Mouse (Mus musculus): ENCODE measurements around the gene Gm45234. TPM values are rescaled to one million over a fixed set of nuclear protein-coding genes. Genes with fewer than 3 reads are reported as not detected.

Gm45234 gene
- total and polyA plus RNA-seq, 3 experiments = not detected

GRCm38 (mm10) chr6:124696441-124697150, 59.2 kb downstream of the Gm45234 start:
- Histone ChIP-seq H3K36me3 (replicated peaks in 1 of 2; ENCODE audit: control insufficient read depth in 1 of 2, insufficient read depth in 1 of 2, low read length in 1 of 2) (peaks cover 36 to 76% of the 10 kb centered on the region in 2 experiments), H3K27me3 (replicated peaks) (no peaks in the 10 kb centered on the region), H3K27ac (ENCODE audit: insufficient read depth, low read depth) (no peak overlapping the region), H3K4me3 (replicated peaks in 1 of 3; ENCODE audit: low read depth in 2 of 3, low read length in 2 of 3, poor library complexity in 1 of 3) (no peak overlapping the region), H3K4me2 (ENCODE audit: insufficient read depth, low read depth, poor library complexity, severe bottlenecking) (no peak overlapping the region), H3K9me3 (replicated peaks; ENCODE audit: low read length) (no peaks in the 10 kb centered on the region), H3K4me1 (ENCODE audit: control insufficient read depth in 1 of 2, insufficient read depth in 2 of 2) (peaks cover 13 to 62% of the 10 kb centered on the region in 2 experiments), H3K79me2 (replicated peaks; ENCODE audit: control insufficient read depth, extremely low read depth, insufficient read depth, poor library complexity, severe bottlenecking) (peaks cover 7% of the 10 kb centered on the region), H3K9ac (ENCODE audit: insufficient read depth, low read depth) (no peak overlapping the region)
- no peak for DNase-seq (ENCODE audit: extremely low read depth)
- in situ Hi-C loops (cut with MboI; ENCODE audit: low pct_ligation_motif_present, low pct_unique_long_range_greater_than_20kb, low sequenced_read_pairs) (no loop called here), dilution Hi-C loops (cut with MboI; ENCODE audit: extremely low pct_ligation_motif_present, extremely low pct_unique_long_range_greater_than_20kb, low sequenced_read_pairs) (no loop called here)
- TF ChIP-seq USF2 (conservative IDR thresholded peaks at IDR 0.05; ENCODE audit: low read depth, low read length) (no peak), RAD21 (IDR thresholded peaks at IDR 0.05; ENCODE audit: low read depth, low read length) (no peak), SIN3A (IDR thresholded peaks at IDR 0.05; ENCODE audit: low read length) (no peak), HCFC1 (IDR thresholded peaks at IDR 0.05; ENCODE audit: low read depth, low read length) (no peak), ZC3H11A (IDR thresholded peaks at IDR 0.05; ENCODE audit: low read depth, low read length) (no peak), PAX5 (IDR thresholded peaks at IDR 0.05; ENCODE audit: low read length) (no peak), MEF2A (IDR thresholded peaks at IDR 0.05; ENCODE audit: borderline replicate concordance, low read depth, low read length) (no peak), GABPA (IDR thresholded peaks at IDR 0.05; ENCODE audit: insufficient replicate concordance, low read depth, low read length) (no peak), E2F4 (IDR thresholded peaks at IDR 0.05; ENCODE audit: insufficient replicate concordance, low read depth, low read length) (no peak), RCOR1 (conservative IDR thresholded peaks at IDR 0.05; ENCODE audit: low read depth, low read length) (no peak), MXI1 (IDR thresholded peaks at IDR 0.05; ENCODE audit: low read depth, low read length) (no peak)

- Histone ChIP-seq H3K4me1 (ENCODE audit: control insufficient read depth in 1 of 2, insufficient read depth in 2 of 2) (peaks cover 5 to 46% of the 10 kb centered on the region in 2 experiments; a peak in 3 of 4 replicates), H3K27me3 (replicated peaks) (no peaks in the 10 kb centered on the region), H3K36me3 (replicated peaks in 1 of 2; ENCODE audit: control insufficient read depth in 1 of 2, insufficient read depth in 1 of 2, low read length in 1 of 2) (peaks cover 15 to 62% of the 10 kb centered on the region in 2 experiments), H3K79me2 (replicated peaks; ENCODE audit: control insufficient read depth, extremely low read depth, insufficient read depth, poor library complexity, severe bottlenecking) (peaks cover 7% of the 10 kb centered on the region), H3K4me3 (replicated peaks in 1 of 3; ENCODE audit: low read depth in 2 of 3, low read length in 2 of 3, poor library complexity in 1 of 3) (no peak overlapping the region), H3K4me2 (ENCODE audit: insufficient read depth, low read depth, poor library complexity, severe bottlenecking) (no peak overlapping the region), H3K9ac (ENCODE audit: insufficient read depth, low read depth) (no peak overlapping the region), H3K9me3 (replicated peaks; ENCODE audit: low read length) (no peaks in the 10 kb centered on the region), H3K27ac (ENCODE audit: insufficient read depth, low read depth) (no peak overlapping the region)
- dilution Hi-C loops (cut with MboI; ENCODE audit: extremely low pct_ligation_motif_present, extremely low pct_unique_long_range_greater_than_20kb, low sequenced_read_pairs) = no loop called here
- TF ChIP-seq UBTF (IDR thresholded peaks at IDR 0.05; ENCODE audit: low read depth, low read length) (no peak), RAD21 (IDR thresholded peaks at IDR 0.05; ENCODE audit: low read depth, low read length) (no peak), HCFC1 (IDR thresholded peaks at IDR 0.05; ENCODE audit: low read depth, low read length) (no peak), ZC3H11A (IDR thresholded peaks at IDR 0.05; ENCODE audit: low read depth, low read length) (no peak), NRF1 (IDR thresholded peaks at IDR 0.05; ENCODE audit: low read depth, low read length) (no peak), MXI1 (IDR thresholded peaks at IDR 0.05; ENCODE audit: low read depth, low read length) (no peak), USF1 (IDR thresholded peaks at IDR 0.05; ENCODE audit: low read depth, low read length) (no peak), ZNF384 (IDR thresholded peaks at IDR 0.05; ENCODE audit: low read depth, low read length) (no peak), POLR2A (IDR thresholded peaks at IDR 0.05; ENCODE audit: low read depth, low read length) (no peak), SMC3 (IDR thresholded peaks at IDR 0.05; ENCODE audit: low read depth, low read length) (no peak), TCF12 (IDR thresholded peaks at IDR 0.05; ENCODE audit: low read depth, low read length) (no peak), CHD1 (IDR thresholded peaks at IDR 0.05; ENCODE audit: low read depth, low read length) (no peak), JUND (conservative IDR thresholded peaks at IDR 0.05; ENCODE audit: low read depth, low read length) (no peak), EP300 (IDR thresholded peaks at IDR 0.05; ENCODE audit: low read length) (no peak), IRF4 (IDR thresholded peaks at IDR 0.05; ENCODE audit: low read depth, low read length) (no peak), MAX (IDR thresholded peaks at IDR 0.05; ENCODE audit: low read length) (no peak)
- no peak for DNase-seq (ENCODE audit: extremely low read depth)
- in situ Hi-C loops (cut with MboI; ENCODE audit: low pct_ligation_motif_present, low pct_unique_long_range_greater_than_20kb, low sequenced_read_pairs) = no loop called here
Measured at GRCm38 (mm10) chr6:124694166-124694955, 61.5 kb downstream of the Gm45234 start.

Data from CH12.LX (cell line).